Mouse (Mus musculus): ENCODE results near the gene Ephb3. TPM values are rescaled to one million over a fixed set of nuclear protein-coding genes. Genes with fewer than 3 reads are reported as not detected.
A peak's percentile ranks its signal among the peaks of the same experiment; 100 is the strongest.

The Ephb3 gene
- polyA plus RNA-seq, 1 experiment from 2014 or later: 33.2 TPM

GRCm38 (mm10) chr16:21245931-21246390 lies 41.4 kb downstream of the Ephb3 start:
- Histone ChIP-seq H3K9me3 (ENCODE audit: low read depth, low read length) (no peaks in the 10 kb centered on the region), H3K27me3 (ENCODE audit: insufficient read depth, low read length) (peaks cover 15% of the 10 kb centered on the region), H3K36me3 (ENCODE audit: insufficient read depth) (no peaks in the 10 kb centered on the region), H3K4me1 (ENCODE audit: insufficient read depth) (peaks cover 25% of the 10 kb centered on the region), H3K27ac (ENCODE audit: low read depth) (peak overlapping the region; percentile 92), H3K9ac (peak overlapping the region; percentile 56), H3K4me2 (peak overlapping the region; percentile 91), H3K4me3 (ENCODE audit: low read depth, low read length) (peak overlapping the region; percentile 42)
- TF ChIP-seq CTCF (IDR thresholded peaks at IDR 0.05; ENCODE audit: low read depth): peak; percentile 75
- under 1% methylated on average over 28 of the region's 29 CpGs for WGBS
- peak; percentile 97 for DNase-seq
- peak; percentile 91 for ATAC-seq (ENCODE audit: insufficient read depth)

- DNase-seq: peak; percentile 83
- Histone ChIP-seq H3K9ac (peak overlapping the region; percentile 56), H3K4me1 (ENCODE audit: insufficient read depth) (peaks cover 22% of the 10 kb centered on the region), H3K9me3 (ENCODE audit: low read depth, low read length) (no peaks in the 10 kb centered on the region), H3K36me3 (ENCODE audit: insufficient read depth) (no peaks in the 10 kb centered on the region), H3K27me3 (ENCODE audit: insufficient read depth, low read length) (peaks cover 15% of the 10 kb centered on the region), H3K27ac (ENCODE audit: low read depth) (peak overlapping the region; percentile 92), H3K4me2 (peak overlapping the region; percentile 91), H3K4me3 (ENCODE audit: low read depth, low read length) (peak overlapping the region; percentile 42)
- peak; percentile 64 for ATAC-seq (ENCODE audit: insufficient read depth)
- no peak for TF ChIP-seq CTCF (IDR thresholded peaks at IDR 0.05; ENCODE audit: low read depth)
- WGBS: 1% methylated on average over 32 of the region's 33 CpGs
Observed at GRCm38 (mm10) chr16:21246391-21247036, 42.0 kb downstream of the Ephb3 start.

GRCm38 (mm10) chr16:21247037-21247432 lies 42.5 kb downstream of the Ephb3 start:
- H3K4me2 ChIP-seq: peak overlapping the region; percentile 91
- DNase-seq: peak; percentile 51
- H3K9ac ChIP-seq: peak overlapping the region; percentile 56
- peak overlapping the region; percentile 42; the same call in 1 of the 2 replicates for H3K4me3 ChIP-seq (ENCODE audit: low read depth, low read length)
- H3K4me1 ChIP-seq (ENCODE audit: insufficient read depth): peaks cover 22% of the 10 kb centered on the region
- peaks cover 15% of the 10 kb centered on the region for H3K27me3 ChIP-seq (ENCODE audit: insufficient read depth, low read length)
- WGBS: 12% methylated on average over 4 of the region's 4 CpGs
- no peaks in the 10 kb centered on the region for H3K9me3 ChIP-seq (ENCODE audit: low read depth, low read length)
- peak overlapping the region; percentile 92 for H3K27ac ChIP-seq (ENCODE audit: low read depth)
- TF ChIP-seq CTCF (IDR thresholded peaks at IDR 0.05; ENCODE audit: low read depth): no peak
- H3K36me3 ChIP-seq (ENCODE audit: insufficient read depth): no peaks in the 10 kb centered on the region
- ATAC-seq (ENCODE audit: insufficient read depth): no peak

GRCm38 (mm10) chr16:21247871-21248712 lies 43.5 kb downstream of the Ephb3 start:
- ATAC-seq (ENCODE audit: insufficient read depth) (no peak), DNase-seq (peak; percentile 56)
- 10% methylated on average over 38 of the region's 38 CpGs for WGBS
- peaks cover 21% of the 10 kb centered on the region for H3K4me1 ChIP-seq (ENCODE audit: insufficient read depth)
- H3K9me3 ChIP-seq (ENCODE audit: low read depth, low read length): no peaks in the 10 kb centered on the region
- no peak overlapping the region for H3K27ac ChIP-seq (ENCODE audit: low read depth)
- peaks cover 15% of the 10 kb centered on the region for H3K27me3 ChIP-seq (ENCODE audit: insufficient read depth, low read length)
- H3K4me2 ChIP-seq: peak overlapping the region; percentile 92
- H3K4me3 ChIP-seq (ENCODE audit: low read depth, low read length): peak overlapping the region; percentile 40
- no peaks in the 10 kb centered on the region for H3K36me3 ChIP-seq (ENCODE audit: insufficient read depth)
- TF ChIP-seq CTCF (IDR thresholded peaks at IDR 0.05; ENCODE audit: low read depth): no peak
- H3K9ac ChIP-seq: peak overlapping the region; percentile 42

GRCm38 (mm10) chr16:21248713-21249531 lies 44.4 kb downstream of the Ephb3 start:
- ATAC-seq (ENCODE audit: insufficient read depth): no peak
- 5% methylated on average over 39 of the region's 39 CpGs for WGBS
- TF ChIP-seq CTCF (IDR thresholded peaks at IDR 0.05; ENCODE audit: low read depth): no peak
- H3K4me2 ChIP-seq: peak overlapping the region; percentile 92
- no peaks in the 10 kb centered on the region for H3K9me3 ChIP-seq (ENCODE audit: low read depth, low read length)
- no peak overlapping the region for H3K27ac ChIP-seq (ENCODE audit: low read depth)
- peak overlapping the region; percentile 40 for H3K4me3 ChIP-seq (ENCODE audit: low read depth, low read length)
- H3K27me3 ChIP-seq (ENCODE audit: insufficient read depth, low read length): peaks cover 15% of the 10 kb centered on the region
- no peak for DNase-seq
- peak overlapping the region; percentile 42 for H3K9ac ChIP-seq
- peaks cover 20% of the 10 kb centered on the region for H3K4me1 ChIP-seq (ENCODE audit: insufficient read depth)
- H3K36me3 ChIP-seq (ENCODE audit: insufficient read depth): no peaks in the 10 kb centered on the region

GRCm38 (mm10) chr16:21252401-21252955 lies 47.9 kb downstream of the Ephb3 start:
- H3K4me1 ChIP-seq (ENCODE audit: insufficient read depth): peaks cover 6% of the 10 kb centered on the region
- ATAC-seq (ENCODE audit: insufficient read depth): no peak

More at GRCm38 (mm10) chr16:21252401-21252955, 47.9 kb downstream of the Ephb3 start:
- no peaks in the 10 kb centered on the region for H3K36me3 ChIP-seq (ENCODE audit: insufficient read depth)
- no peak overlapping the region for H3K27ac ChIP-seq (ENCODE audit: low read depth)
- no peak overlapping the region for H3K4me3 ChIP-seq (ENCODE audit: low read depth, low read length)
- TF ChIP-seq CTCF (IDR thresholded peaks at IDR 0.05; ENCODE audit: low read depth): no peak
- no peak overlapping the region for H3K4me2 ChIP-seq
- no peaks in the 10 kb centered on the region for H3K9me3 ChIP-seq (ENCODE audit: low read depth, low read length)
- no peak for DNase-seq
- H3K27me3 ChIP-seq (ENCODE audit: insufficient read depth, low read length): peaks cover 13% of the 10 kb centered on the region
- no peak overlapping the region for H3K9ac ChIP-seq
- WGBS: 49% methylated on average over 11 of the region's 11 CpGs

Measured in lung, embryonic 14.5 days (tissue).